Mouse (Mus musculus): ENCODE measurements around the gene Gm28079. TPM values are rescaled to one million over a fixed set of nuclear protein-coding genes. Genes with fewer than 3 reads are reported as not detected.
"Not testable (repeated sequence)": the region's sequence is repeated elsewhere in the genome, so short reads cannot be mapped to it uniquely, and the experiment has no call there.

Gm28079 gene
- total RNA-seq (2014; rRNA removed; ENCODE audit: low replicate concordance) (not detected in 2 replicates), polyA plus RNA-seq (2015; fragmentation: Nextera tagmentation; extraction: Ambion mirVana) (not detected in 2 replicates)

DNA sequence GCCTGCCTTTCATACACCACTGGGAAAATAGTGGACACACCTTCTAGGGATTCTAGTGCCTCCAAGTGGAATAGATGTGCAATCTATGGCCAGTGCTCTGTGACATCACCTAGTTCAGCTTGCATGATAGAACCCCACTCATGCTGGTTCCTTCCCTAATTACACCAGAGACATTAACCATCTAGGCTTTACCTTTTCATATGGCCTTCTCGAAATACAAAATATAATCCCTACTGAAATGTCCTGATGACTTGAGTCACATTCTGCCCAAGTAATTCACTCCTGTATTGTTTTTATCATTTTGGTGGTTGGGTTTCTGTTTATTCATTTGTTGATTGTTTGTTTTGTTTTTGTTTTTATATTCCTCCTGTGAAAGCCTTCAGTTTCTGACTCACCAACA, at the start of gene Gm28079:
Gene Gm28079 (minus strand): TSS at position 101 of the 400 bp plus-strand sequence.
- H3K4me1 ChIP-seq (ENCODE audit: control insufficient read depth, insufficient read depth); H3K9me3 ChIP-seq (replicated peaks; ENCODE audit: control insufficient read depth, low read length); ATAC-seq (ENCODE audit: insufficient read depth, low read depth); H3K9ac ChIP-seq (replicated peaks; ENCODE audit: low read depth, low read length); H3K36me3 ChIP-seq (replicated peaks; ENCODE audit: control insufficient read depth, insufficient read depth, low read length); H3K4me3 ChIP-seq (ENCODE audit: low read depth, low read length); H3K4me2 ChIP-seq (ENCODE audit: low read depth, low read length); H3K27me3 ChIP-seq (ENCODE audit: control insufficient read depth, insufficient read depth, low read length); H3K27ac ChIP-seq (ENCODE audit: low read depth); DNase-seq (ENCODE audit: low spot score): not testable (repeated sequence)
- no CpG with 5 or more reads among the region's 1 CpGs for WGBS
